ENCODE assay signal across 9 mouse cellular contexts in the genomic region with DNA sequence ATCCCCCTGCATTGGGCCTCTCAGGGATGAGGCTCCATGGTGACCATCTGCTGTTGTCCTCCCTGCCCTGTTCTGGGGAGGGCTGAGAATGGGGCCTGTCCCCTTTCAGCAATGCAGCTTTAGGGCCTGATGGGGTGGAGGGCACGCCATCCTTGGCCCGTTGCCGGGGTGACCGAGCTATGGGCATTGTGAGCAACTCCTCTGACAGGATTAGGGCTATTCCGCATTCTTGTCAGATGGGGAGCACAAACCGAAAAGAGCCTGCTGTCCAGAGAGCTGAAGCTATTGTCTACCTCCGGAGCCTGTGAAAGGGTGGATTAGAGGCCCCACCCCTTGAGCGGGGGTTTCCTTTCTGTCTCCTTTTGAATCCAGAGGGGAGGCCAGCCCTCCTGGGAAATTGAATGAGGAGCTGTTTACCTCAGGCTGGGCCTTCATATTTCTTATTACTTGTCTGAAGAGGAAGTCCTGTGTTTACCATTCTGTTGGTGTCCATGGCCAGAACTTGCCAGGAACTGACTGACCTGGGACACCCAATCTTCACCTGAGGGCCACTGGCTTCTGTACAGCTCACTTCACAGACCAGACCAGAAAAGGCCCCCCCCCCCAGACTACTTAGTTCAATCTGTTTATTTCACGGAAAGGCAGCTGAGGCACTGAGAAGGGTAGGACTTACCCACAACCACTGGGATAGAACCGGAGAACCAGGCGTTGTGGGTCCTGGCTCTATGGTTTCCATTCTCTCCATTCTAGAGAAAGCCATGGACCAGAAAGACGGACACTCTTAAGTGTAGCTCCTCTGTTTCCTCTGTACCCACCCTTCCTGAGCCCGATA. TPM values are rescaled to one million over a fixed set of nuclear protein-coding genes. Genes with fewer than 3 reads are reported as not detected.
A peak's percentile ranks its signal among the peaks of the same experiment; 100 is the strongest.
DNase-seq lines count a peak whose midpoint lies in the region; ATAC-seq and TF ChIP-seq lines count a peak whose summit lies in the region.
"Had no signal": no experiment of that assay in that cellular context is flagged by ENCODE, and none has a peak within 500 bp of the region (broad histone marks: within the 10 kb centered on the region; RNA-seq: fewer than 3 reads in every experiment).

No protein-coding gene starts in this region.

- H3K4me1 ChIP-seq in embryonic facial prominence, embryonic 14.5 days (ENCODE audit: control insufficient read depth, insufficient read depth, low read length), result peaks cover 27% of the 10 kb centered on the region
- H3K4me1 ChIP-seq in kidney, adult 2 months (ENCODE audit: control insufficient read depth, insufficient read depth, low read length), result peaks cover 56% of the 10 kb centered on the region
- H3K4me1 ChIP-seq in midbrain, embryonic 13.5 days (replicated peaks), result peaks cover 99% of the 10 kb centered on the region

- H3K9ac ChIP-seq in embryonic facial prominence, embryonic 14.5 days (ENCODE audit: low read depth, low read length), result no peak overlapping the region
- peak overlapping the region; percentile 52 for H3K9ac ChIP-seq in midbrain, embryonic 13.5 days (replicated peaks)

- H3K27ac ChIP-seq in embryonic facial prominence, embryonic 14.5 days (replicated peaks; ENCODE audit: low read depth, low read length), result peak overlapping the region; percentile 75
- H3K27ac ChIP-seq in kidney, adult 2 months (ENCODE audit: insufficient read depth, low read depth, low read length), result peak overlapping the region; percentile 53
- peak overlapping the region; percentile 98 for H3K27ac ChIP-seq in midbrain, embryonic 13.5 days

- no peaks in the 10 kb centered on the region for H3K36me3 ChIP-seq in embryonic facial prominence, embryonic 14.5 days (ENCODE audit: control insufficient read depth, insufficient read depth, low read length)
- H3K36me3 ChIP-seq in kidney, adult 2 months (ENCODE audit: control insufficient read depth, insufficient read depth, low read length), result peaks cover 3% of the 10 kb centered on the region; the same call in 1 of the 2 replicates
- H3K36me3 ChIP-seq in midbrain, embryonic 13.5 days, result peaks cover 23% of the 10 kb centered on the region

- ATAC-seq in embryonic facial prominence, embryonic 14.5 days (ENCODE audit: low read depth), result peak; percentile 89
- ATAC-seq in midbrain, embryonic 13.5 days, result peak; percentile 95
- ATAC-seq in megakaryocyte-erythroid progenitor cell, adult 5-6 weeks (replicated peaks; ENCODE audit: low FRiP score, low TSS enrichment, poor library complexity, severe bottlenecking), result no peak

- H3K9me3 ChIP-seq in embryonic facial prominence, embryonic 14.5 days (ENCODE audit: control insufficient read depth, low read length), result no peaks in the 10 kb centered on the region
- no peaks in the 10 kb centered on the region for H3K9me3 ChIP-seq in midbrain, embryonic 13.5 days

- peak overlapping the region; percentile 10; the same call in 1 of the 2 replicates for H3K4me2 ChIP-seq in embryonic facial prominence, embryonic 14.5 days (ENCODE audit: low read depth, low read length)
- H3K4me2 ChIP-seq in midbrain, embryonic 13.5 days (replicated peaks), result peak overlapping the region; percentile 78

- peaks cover under 1% of the 10 kb centered on the region; the same call in 1 of the 2 replicates for H3K27me3 ChIP-seq in embryonic facial prominence, embryonic 14.5 days (replicated peaks; ENCODE audit: control insufficient read depth, insufficient read depth, low read length)
- no peaks in the 10 kb centered on the region for H3K27me3 ChIP-seq in kidney, adult 2 months (replicated peaks; ENCODE audit: control insufficient read depth, insufficient read depth, low read length)
- no peaks in the 10 kb centered on the region for H3K27me3 ChIP-seq in midbrain, embryonic 13.5 days

- intact Hi-C loops in heart, postnatal 36 days (cut with DNase I), result no loop called here

- TF ChIP-seq POLR2A in kidney, adult 2 months (IDR thresholded peaks at IDR 0.05; ENCODE audit: low read depth, low read length), result no peak

- DNase-seq in heart, adult 18-20 months, result peak; percentile 49 to 61
- DNase-seq in heart, postnatal 36 days, result no peak
- DNase-seq in embryonic facial prominence, embryonic 14.5 days (ENCODE audit: low spot score), result peak; percentile 92
- DNase-seq in kidney, adult 2 months, result peak; percentile 82
- no peak for DNase-seq in spleen, postnatal 4 days (ENCODE audit: low spot score in 2 of 2)
- DNase-seq in adrenal gland, adult 8-10 months, result no peak

- TF ChIP-seq CTCF in kidney, adult 2 months (conservative IDR thresholded peaks at IDR 0.05; ENCODE audit: insufficient read depth, insufficient read length, low read depth, low read length), result no peak

- 41% methylated on average over 10 of the region's 13 CpGs for WGBS in embryonic facial prominence, embryonic 14.5 days
- 37% methylated on average over 13 of the region's 13 CpGs for WGBS in kidney, adult 2 months
- WGBS in midbrain, embryonic 13.5 days, result 2% methylated on average over 13 of the region's 13 CpGs

- no peak overlapping the region for H3K4me3 ChIP-seq in embryonic facial prominence, embryonic 14.5 days (ENCODE audit: low read depth, low read length)
- no peak overlapping the region for H3K4me3 ChIP-seq in kidney, adult 2 months (ENCODE audit: insufficient read depth, low read depth, low read length)
- peak overlapping the region; percentile 11 for H3K4me3 ChIP-seq in midbrain, embryonic 13.5 days (replicated peaks)
- H3K4me3 ChIP-seq: myocyte had no signal

RNA-seq across cellular contexts. Expression of a gene that starts 7.0 kb away (rescaled TPM):
- 1 to 10 TPM; 4.2 to 4.4 TPM for total RNA-seq in heart, adult 18-20 months (2021)
- 1 to 10 TPM; 3.7 to 3.8 TPM for total RNA-seq in heart, postnatal 36 days (2021)
- 5.2 and 6.1 TPM in 2 replicates for polyA plus RNA-seq in embryonic facial prominence, embryonic 14.5 days (2014; fragmentation: Nextera tagmentation; extraction: Ambion mirVana)
- 56.1 and 73.7 TPM in 2 replicates for polyA plus RNA-seq in kidney, adult 2 months (2012; rRNA removed)
- polyA plus RNA-seq in midbrain, embryonic 13.5 days (2015; fragmentation: Nextera tagmentation; extraction: Ambion mirVana), result 53.5 and 56.3 TPM in 2 replicates
- total RNA-seq in adrenal gland, adult 8-10 months (2022), result 10 to 100 TPM in 1 of 4 experiments, 1 to 10 TPM in 3; 3.8 to 11.9 (median 5.2) TPM
- 3.7 and 4.9 TPM in 2 replicates for total RNA-seq in megakaryocyte-erythroid progenitor cell, adult 5-6 weeks (2014; fragmentation: Nextera tagmentation)
- 0.70 and 4.4 TPM in 2 replicates for total RNA-seq in megakaryocyte-erythroid progenitor cell, adult 5-6 weeks (2017)

RNA-seq across cellular contexts. Expression of a gene that starts 24.5 kb away (rescaled TPM):
- total RNA-seq in heart, adult 18-20 months (2021), result 10 to 100 TPM; 16.7 to 25.6 TPM
- 10 to 100 TPM; 14.3 to 19.1 TPM for total RNA-seq in heart, postnatal 36 days (2021)
- polyA plus RNA-seq in embryonic facial prominence, embryonic 14.5 days (2014; fragmentation: Nextera tagmentation; extraction: Ambion mirVana), result 0.52 and 0.70 TPM in 2 replicates
- 15.7 and 17.7 TPM in 2 replicates for polyA plus RNA-seq in kidney, adult 2 months (2012; rRNA removed)
- 6.3 and 6.7 TPM in 2 replicates for polyA plus RNA-seq in midbrain, embryonic 13.5 days (2015; fragmentation: Nextera tagmentation; extraction: Ambion mirVana)
- total RNA-seq in adrenal gland, adult 8-10 months (2022), result 100 to 1,000 TPM; 161 to 353 (median 258) TPM
- total RNA-seq in megakaryocyte-erythroid progenitor cell, adult 5-6 weeks (2014; fragmentation: Nextera tagmentation), result not detected in 2 replicates
- total RNA-seq in megakaryocyte-erythroid progenitor cell, adult 5-6 weeks (2017), result not detected in 2 replicates

Comparison
In these comparisons a context has a peak if more than half of its experiments do, and no peak if none do; other contexts are left out.
1. DNase-seq: peak in heart, adult 18-20 months (2 of 2), embryonic facial prominence, embryonic 14.5 days (single experiment) and kidney, adult 2 months (single experiment); none in heart, postnatal 36 days (0 of 2), spleen, postnatal 4 days (0 of 2) and adrenal gland, adult 8-10 months (single experiment).
2. RNA of a gene that starts 24.5 kb away (total RNA-seq): 161 to 353 TPM in adrenal gland, adult 8-10 months, 16.7 to 25.6 TPM in heart, adult 18-20 months and 14.3 to 19.1 TPM in heart, postnatal 36 days; not detected in megakaryocyte-erythroid progenitor cell, adult 5-6 weeks; every median in the first group is over 10 times any median in the second.
3. Peak in every context shown above with its lines, with median percentiles within 50 percentile points of each other: H3K27ac ChIP-seq.